10 mouse cellular contexts compared by ENCODE assay signal in the genomic region with DNA sequence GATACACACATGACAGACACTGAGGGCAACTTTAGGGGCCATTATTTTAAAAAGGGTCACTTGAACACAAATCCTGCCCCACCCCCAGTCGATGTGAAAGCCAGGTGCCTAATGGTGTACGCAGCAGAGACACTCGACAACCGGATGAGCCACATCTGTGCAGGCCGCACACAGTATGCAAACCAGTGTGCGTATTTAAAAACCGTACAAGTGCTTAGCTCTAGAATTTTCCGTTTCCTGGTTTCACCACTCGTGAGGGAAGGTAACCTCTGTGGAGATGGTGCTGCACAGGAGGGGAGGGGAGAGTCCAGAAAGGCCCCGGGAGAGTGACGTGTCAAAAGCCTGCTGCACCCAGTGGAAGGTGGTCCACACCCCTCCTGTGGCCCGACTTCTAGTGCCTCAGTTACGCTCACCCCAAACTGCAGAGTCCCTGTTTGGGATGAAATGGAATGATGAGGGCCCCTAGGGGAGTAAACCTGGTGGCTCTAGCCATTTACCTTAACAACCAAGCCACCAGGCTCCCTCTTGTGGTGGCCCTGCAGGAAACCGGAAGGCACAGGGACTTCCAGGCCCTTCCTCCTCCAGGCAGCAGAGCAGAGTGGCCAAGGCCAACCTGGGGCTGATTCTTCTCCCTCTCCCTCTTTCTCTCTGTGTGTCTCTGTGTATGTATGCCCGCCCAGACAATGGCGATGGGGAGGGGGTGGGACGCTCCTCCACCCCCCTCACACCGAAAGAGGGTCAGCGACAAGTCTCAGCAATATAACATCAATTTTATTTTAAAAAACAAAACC. TPM values are rescaled to one million over a fixed set of nuclear protein-coding genes. Genes with fewer than 3 reads are reported as not detected.
DNase-seq lines count a peak whose midpoint lies in the region; ATAC-seq and TF ChIP-seq lines count a peak whose summit lies in the region.
"Had no signal": no experiment of that assay in that cellular context is flagged by ENCODE, and none has a peak within 500 bp of the region (broad histone marks: within the 10 kb centered on the region; RNA-seq: fewer than 3 reads in every experiment).

No protein-coding gene starts in this region.

- no peaks in the 10 kb centered on the region for H3K4me1 ChIP-seq in forebrain, postnatal 0 days (ENCODE audit: insufficient read depth)
- H3K4me1 ChIP-seq in forebrain, embryonic 11.5 days (replicated peaks; ENCODE audit: control insufficient read depth, insufficient read depth, low read length), result no peaks in the 10 kb centered on the region
- H3K4me1 ChIP-seq: midbrain, embryonic 12.5 days had no signal

- peaks cover 47% of the 10 kb centered on the region for H3K36me3 ChIP-seq in forebrain, postnatal 0 days (ENCODE audit: insufficient read depth)
- H3K36me3 ChIP-seq in forebrain, embryonic 11.5 days (ENCODE audit: control insufficient read depth, insufficient read depth, low read length), result no peaks in the 10 kb centered on the region

- H3K4me3 ChIP-seq in forebrain, postnatal 0 days (ENCODE audit: low read depth, low read length), result no peak overlapping the region
- no peak overlapping the region for H3K4me3 ChIP-seq in forebrain, embryonic 11.5 days (ENCODE audit: low read depth, low read length)
- H3K4me3 ChIP-seq: heart, embryonic 15.5 days; midbrain, embryonic 12.5 days had no signal

- peak; percentile 61 for TF ChIP-seq CTCF in forebrain, postnatal 0 days (IDR thresholded peaks at IDR 0.05; ENCODE audit: low read depth)

- no peak for ATAC-seq in forebrain, postnatal 0 days
- no peak; the same call in 1 of the 2 replicates for ATAC-seq in forebrain, embryonic 11.5 days (replicated peaks; ENCODE audit: low FRiP score)

- H3K4me2 ChIP-seq in forebrain, postnatal 0 days (ENCODE audit: low read depth), result no peak overlapping the region
- H3K4me2 ChIP-seq in forebrain, embryonic 11.5 days (ENCODE audit: low read depth, low read length, severe bottlenecking), result no peak overlapping the region
- H3K4me2 ChIP-seq: heart, embryonic 15.5 days; midbrain, embryonic 12.5 days had no signal

- WGBS in forebrain, postnatal 0 days, result 80% methylated on average over 18 of the region's 19 CpGs
- WGBS in forebrain, embryonic 11.5 days, result 74% methylated on average over 19 of the region's 19 CpGs

- no peak for DNase-seq in forebrain, postnatal 0 days
- no peak for DNase-seq in forebrain, embryonic 11.5 days (ENCODE audit: low spot score)
- peak; percentile 75 for DNase-seq in 416B (ENCODE audit: low read depth)
- peak; percentile 46 for DNase-seq in adrenal gland, postnatal 25 days
- peak; percentile 73 to 79 for DNase-seq in kidney, postnatal 36 days
- DNase-seq in thymus, postnatal 25 days, result peak; percentile 29
- DNase-seq in layer of hippocampus, adult 8-10 months (ENCODE audit: low spot score in 2 of 2), result no peak
- DNase-seq in ovary, postnatal 14 days (ENCODE audit: low spot score), result no peak

- no peaks in the 10 kb centered on the region for H3K9me3 ChIP-seq in forebrain, postnatal 0 days (ENCODE audit: low read length)
- H3K9me3 ChIP-seq in forebrain, embryonic 11.5 days (ENCODE audit: control insufficient read depth, low read length), result no peaks in the 10 kb centered on the region
- H3K9me3 ChIP-seq: heart, embryonic 15.5 days; midbrain, embryonic 12.5 days had no signal

- no peak overlapping the region for H3K27ac ChIP-seq in forebrain, postnatal 0 days (ENCODE audit: low read depth, low read length)
- H3K27ac ChIP-seq in forebrain, embryonic 11.5 days (ENCODE audit: low read depth, low read length), result no peak overlapping the region
- H3K27ac ChIP-seq: midbrain, embryonic 12.5 days had no signal

- H3K9ac ChIP-seq in forebrain, postnatal 0 days, result no peak overlapping the region
- H3K9ac ChIP-seq in forebrain, embryonic 11.5 days (ENCODE audit: low read length), result no peak overlapping the region
- H3K9ac ChIP-seq: heart, embryonic 15.5 days; midbrain, embryonic 12.5 days had no signal

- no peaks in the 10 kb centered on the region for H3K27me3 ChIP-seq in forebrain, postnatal 0 days (ENCODE audit: insufficient read depth, low read length)
- no peaks in the 10 kb centered on the region for H3K27me3 ChIP-seq in forebrain, embryonic 11.5 days (ENCODE audit: control insufficient read depth, insufficient read depth, low read length)
- H3K27me3 ChIP-seq: heart, embryonic 15.5 days; midbrain, embryonic 12.5 days had no signal

RNA-seq across cellular contexts. Expression of a gene that starts 1.6 kb away (rescaled TPM):
- 4.0 and 4.8 TPM in 2 replicates for total RNA-seq in forebrain, postnatal 0 days (2014; rRNA removed)
- polyA plus RNA-seq in forebrain, postnatal 0 days (2015; fragmentation: Nextera tagmentation; extraction: Ambion mirVana), result 0.72 and 1.1 TPM in 2 replicates
- 0.13 TPM in 1 of 2 replicates, not detected in the other for polyA plus RNA-seq in forebrain, embryonic 11.5 days (2014; fragmentation: Nextera tagmentation; extraction: Ambion mirVana)
- 2.7 TPM in 2 replicates for total RNA-seq in adrenal gland, postnatal 25 days (2021)
- total RNA-seq in layer of hippocampus, adult 8-10 months (2022), result 1 to 10 TPM; 2.9 to 4.5 (median 3.8) TPM

RNA-seq across cellular contexts. Expression of a gene that starts 6.7 kb away (rescaled TPM):
- total RNA-seq in forebrain, postnatal 0 days (2014; rRNA removed), result 0.33 and 0.54 TPM in 2 replicates
- 0.21 and 0.24 TPM in 2 replicates for polyA plus RNA-seq in forebrain, postnatal 0 days (2015; fragmentation: Nextera tagmentation; extraction: Ambion mirVana)
- polyA plus RNA-seq in forebrain, embryonic 11.5 days (2014; fragmentation: Nextera tagmentation; extraction: Ambion mirVana), result 0.28 TPM in 1 of 2 replicates, not detected in the other
- total RNA-seq in adrenal gland, postnatal 25 days (2021), result 0.64 and 2.0 TPM in 2 replicates
- under 1 TPM; 0.47 to 0.87 (median 0.54) TPM for total RNA-seq in layer of hippocampus, adult 8-10 months (2022)

RNA-seq across cellular contexts. Expression of a gene that starts 19.3 kb away (rescaled TPM):
- 20.8 and 22.3 TPM in 2 replicates for total RNA-seq in forebrain, postnatal 0 days (2014; rRNA removed)
- 24.9 and 26.1 TPM in 2 replicates for polyA plus RNA-seq in forebrain, postnatal 0 days (2015; fragmentation: Nextera tagmentation; extraction: Ambion mirVana)
- 21.4 and 24.8 TPM in 2 replicates for polyA plus RNA-seq in forebrain, embryonic 11.5 days (2014; fragmentation: Nextera tagmentation; extraction: Ambion mirVana)
- total RNA-seq in adrenal gland, postnatal 25 days (2021), result 9.5 and 12.7 TPM in 2 replicates
- 1 to 10 TPM in 2 of 4 experiments, under 1 TPM in 2; 0.39 to 4.4 (median 1.9) TPM for total RNA-seq in layer of hippocampus, adult 8-10 months (2022)

RNA-seq across cellular contexts. Expression of a gene that starts 39.5 kb away (rescaled TPM):
- 27.3 and 33.7 TPM in 2 replicates for total RNA-seq in forebrain, postnatal 0 days (2014; rRNA removed)
- 5.0 and 5.6 TPM in 2 replicates for polyA plus RNA-seq in forebrain, postnatal 0 days (2015; fragmentation: Nextera tagmentation; extraction: Ambion mirVana)
- 4.2 and 4.6 TPM in 2 replicates for polyA plus RNA-seq in forebrain, embryonic 11.5 days (2014; fragmentation: Nextera tagmentation; extraction: Ambion mirVana)
- total RNA-seq in adrenal gland, postnatal 25 days (2021), result 54.7 and 61.0 TPM in 2 replicates
- total RNA-seq in layer of hippocampus, adult 8-10 months (2022), result 10 to 100 TPM; 89.6 to 98.5 (median 95.2) TPM

Comparison
In these comparisons a context has a peak if more than half of its experiments do, and no peak if none do; other contexts are left out.
1. DNase-seq: peak in 416B (single experiment), adrenal gland, postnatal 25 days (single experiment), kidney, postnatal 36 days (2 of 2) and thymus, postnatal 25 days (single experiment); none in forebrain, postnatal 0 days (single experiment), forebrain, embryonic 11.5 days (single experiment), layer of hippocampus, adult 8-10 months (0 of 2) and ovary, postnatal 14 days (single experiment).